Mouse (Mus musculus) erythroblast, embryonic 14.5 days (primary cell): ENCODE measurements around the gene Wipf1.

ENCODE experiments used
- GATA1 ChIP-seq: IDR thresholded peaks from 2 replicates; pipeline ENCODE4 v1.6.1; 2012; ENCODE audit warnings: low read length, inconsistent platforms, mixed read lengths
- TAL1 ChIP-seq: IDR thresholded peaks from 3 replicates; pipeline ENCODE4 v1.6.1; 2012; ENCODE audit warnings: low read length, inconsistent platforms, mixed read lengths

DNA sequence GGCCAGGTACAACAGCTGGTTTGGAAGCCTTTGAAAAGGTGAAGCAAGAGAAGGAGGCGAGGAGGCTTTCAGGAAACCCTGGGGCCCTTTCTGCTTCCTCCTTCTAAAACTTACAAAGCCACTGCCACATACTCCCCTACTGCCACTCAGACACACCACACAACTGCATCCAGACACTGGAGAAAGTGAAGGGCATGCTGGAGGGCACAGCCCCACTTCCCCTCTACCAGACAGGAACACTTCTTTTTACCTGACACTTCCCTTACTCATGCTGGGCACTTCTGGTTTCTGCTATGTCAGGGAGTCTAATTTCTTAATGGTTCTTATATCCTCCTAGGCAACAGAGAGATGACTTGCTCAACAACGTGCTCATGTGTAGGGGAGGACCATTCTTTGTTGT lies 19.0 kb upstream of the Wipf1 start:
- no peak for TF ChIP-seq GATA1
- no peak for TF ChIP-seq TAL1
